Mouse (Mus musculus) heart, embryonic 14.5 days (tissue): Measurements from ENCODE around the gene Olfr918. TPM values are rescaled to one million over a fixed set of nuclear protein-coding genes. Genes with fewer than 3 reads are reported as not detected.

Experiments used
- ATAC-seq: fragments of 200-750 bp; cut with Nextera tagmentation; 2 replicates; pipeline ENCODE4 v1.8.0; 2017; ENCODE audit warnings: low read depth, moderate TSS enrichment; ENCODE audit not compliant: insufficient number of reproducible peaks, insufficient read depth, low FRiP score
- H3K27ac ChIP-seq, 2 experiments: fragments of 200-500 bp in 1 of 2; fragments of 300-500 bp in 1 of 2; sonication (generic) in 1 of 2; replicated peaks in 1 of 2; 2 replicates each; pipeline ENCODE4 v1.5.1; 2012 to 2014; ENCODE audit warnings: low read depth in 2 of 2, low read length in 2 of 2, control low read depth in 1 of 2, mild to moderate bottlenecking in 1 of 2, mixed read lengths in 1 of 2; ENCODE audit not compliant: control insufficient read depth in 1 of 2, insufficient read depth in 1 of 2
- H3K27me3 ChIP-seq: fragments of 300-500 bp; sonication (generic); 2 replicates; pipeline ENCODE4 v1.6.1; 2014; ENCODE audit warnings: mild to moderate bottlenecking, low read length, control low read depth; ENCODE audit not compliant: control insufficient read depth, insufficient read depth
- H3K36me3 ChIP-seq: fragments of 300-500 bp; sonication (generic); 2 replicates; pipeline ENCODE4 v1.6.1; 2014; ENCODE audit warnings: mild to moderate bottlenecking, control low read depth, low read length, mixed read lengths; ENCODE audit not compliant: control insufficient read depth, insufficient read depth
- H3K4me1 ChIP-seq, 2 experiments: fragments of 200-500 bp in 1 of 2; fragments of 300-500 bp in 1 of 2; sonication (generic) in 1 of 2; 2 replicates each; pipeline ENCODE4 v1.6.1; 2012 to 2014; ENCODE audit warnings: low read length in 2 of 2, control low read depth in 1 of 2, mixed read lengths in 1 of 2; ENCODE audit not compliant: control insufficient read depth in 2 of 2, insufficient read depth in 2 of 2
- H3K4me2 ChIP-seq: fragments of 300-500 bp; sonication (generic); 2 replicates; pipeline ENCODE4 v1.6.1; 2014; ENCODE audit warnings: mild to moderate bottlenecking, low read length
- H3K4me3 ChIP-seq, 2 experiments: fragments of 200-500 bp in 1 of 2; fragments of 300-500 bp in 1 of 2; sonication (generic) in 1 of 2; 2 replicates each; pipeline ENCODE4 v1.5.1; 2012 to 2014; ENCODE audit warnings: low read length in 2 of 2, mild to moderate bottlenecking in 2 of 2, control low read depth in 1 of 2, low read depth in 1 of 2, moderate library complexity in 1 of 2; ENCODE audit not compliant: control insufficient read depth in 1 of 2, insufficient read depth in 1 of 2
- H3K9ac ChIP-seq: fragments of 300-500 bp; sonication (generic); 2 replicates; pipeline ENCODE4 v1.6.1; 2014; ENCODE audit warnings: mild to moderate bottlenecking, low read length
- H3K9me3 ChIP-seq: fragments of 300-500 bp; sonication (generic); 2 replicates; pipeline ENCODE4 v1.6.1; 2016; ENCODE audit warnings: low read length, control low read depth; ENCODE audit not compliant: control insufficient read depth
- WGBS: fragments of 180-500 bp; shearing (Covaris S2); extraction: QIAGEN DNeasy Blood & Tissue Kit; methylation state at CpG from one replicate; pipeline ENCODE4 v1.1.7; 2014; 5-methylcytosine and 5-hydroxymethylcytosine counted together
- polyA plus RNA-seq: library from polyadenylated mRNA; unstranded; fragments of >200 nt; fragmentation: Nextera tagmentation; extraction: Ambion mirVana; gene quantifications from 2 replicates; pipeline ENCODE4 v1.2.1, GENCODE M21; 2014

The Olfr918 gene
- polyA plus RNA-seq, result not detected in 2 replicates

DNA sequence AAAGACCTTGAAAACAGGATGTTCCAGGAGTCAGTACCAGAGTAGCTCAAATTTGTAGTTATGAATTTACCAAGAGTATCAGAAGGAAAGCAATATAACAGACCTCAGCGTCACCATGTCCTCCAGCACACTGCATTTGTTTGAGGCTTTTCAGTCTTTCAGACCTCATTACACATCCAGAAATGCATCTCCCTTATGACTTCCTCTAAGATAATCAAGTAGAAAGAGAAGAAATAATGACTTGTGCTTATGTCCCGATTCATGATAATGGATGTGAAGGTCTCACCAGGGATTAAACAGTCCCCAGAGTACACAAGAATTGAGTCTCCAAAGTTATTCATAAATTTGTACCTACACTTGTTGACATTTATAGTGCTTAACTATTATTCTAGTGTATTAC lies at the start of gene Olfr918:
TSS of gene Olfr918 (minus strand) at position 101 of the 400 bp plus-strand sequence.
- no peak for ATAC-seq
- no peaks in the 10 kb centered on the region for H3K9me3 ChIP-seq
- no peak within 1 kb of the TSS for H3K27ac ChIP-seq
- H3K9ac ChIP-seq, result no peak within 1 kb of the TSS
- H3K4me3 ChIP-seq, result no peak within 1 kb of the TSS
- no peaks in the 10 kb centered on the region for H3K4me1 ChIP-seq
- WGBS, result 76% methylated on average over 2 of the region's 2 CpGs
- H3K27me3 ChIP-seq, result no peaks in the 10 kb centered on the region
- H3K36me3 ChIP-seq, result no peaks in the 10 kb centered on the region
- no peak within 1 kb of the TSS for H3K4me2 ChIP-seq

DNA sequence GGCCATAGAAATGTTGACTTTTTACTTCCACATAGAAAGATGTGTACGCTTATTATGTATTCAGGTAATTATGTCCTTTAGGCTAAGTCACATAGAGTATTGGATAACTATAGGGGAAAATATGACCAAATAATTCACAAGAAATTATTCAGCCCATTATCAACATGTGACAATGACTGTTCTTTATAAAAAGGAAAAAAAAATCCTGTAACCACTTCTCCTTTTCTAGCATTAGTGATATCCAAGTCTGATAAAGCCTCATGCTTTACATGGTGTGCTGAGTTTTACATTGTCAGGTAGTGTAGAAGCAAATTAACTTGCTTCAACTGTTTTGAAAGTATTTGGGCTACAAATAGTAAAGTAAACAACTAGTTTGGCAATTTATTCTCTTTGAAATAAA lies 49.6 kb upstream of the Olfr918 start:
- peaks cover 55% of the 10 kb centered on the region for H3K36me3 ChIP-seq
- no peak overlapping the region for H3K9ac ChIP-seq
- WGBS, result 90% methylated on average over 1 of the region's 1 CpGs
- H3K27ac ChIP-seq, result no peak overlapping the region
- no peaks in the 10 kb centered on the region for H3K27me3 ChIP-seq
- no peak overlapping the region for H3K4me3 ChIP-seq
- H3K4me1 ChIP-seq, result peaks cover 0 to 7% of the 10 kb centered on the region in 2 experiments; a peak in 2 of 4 replicates
- no peaks in the 10 kb centered on the region for H3K9me3 ChIP-seq
- no peak overlapping the region for H3K4me2 ChIP-seq
- no peak for ATAC-seq

DNA sequence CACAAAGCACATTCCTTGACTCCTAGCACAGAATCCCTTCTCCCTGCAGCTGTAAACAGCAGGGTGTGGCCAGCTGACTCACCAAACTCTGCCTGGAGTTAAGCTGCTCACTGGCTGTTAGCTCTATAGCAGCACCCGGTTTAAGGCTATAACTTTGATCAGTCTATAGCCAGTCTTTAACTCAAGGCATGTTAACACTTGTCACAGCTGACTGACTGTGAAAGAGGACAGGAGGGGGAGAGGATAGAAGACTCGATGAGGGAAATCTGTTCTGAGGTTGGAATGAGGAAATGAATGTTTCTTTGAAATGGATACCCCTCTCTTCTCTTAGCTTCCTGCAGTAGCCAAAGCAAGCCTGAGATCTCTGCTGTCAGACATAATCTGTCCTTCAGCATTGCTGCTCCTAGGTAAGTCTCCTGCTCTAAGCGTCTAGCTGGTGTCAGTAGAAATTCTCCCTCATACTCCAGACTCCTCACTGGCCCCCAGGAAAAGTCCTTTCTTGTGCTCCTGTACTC lies 44.6 kb upstream of the Olfr918 start:
- ATAC-seq, result 0 out of 2 replicates have a peak, but pooled peaks have one; percentile 39
- 0% methylated on average over 3 of the region's 3 CpGs for WGBS
- H3K9ac ChIP-seq, result peak overlapping the region; percentile 83
- H3K4me3 ChIP-seq, result peak overlapping the region; percentile 52 to 77
- H3K4me1 ChIP-seq, result peaks cover 0 to 10% of the 10 kb centered on the region in 2 experiments; a peak in 2 of 4 replicates
- H3K27ac ChIP-seq, result peak overlapping the region; percentile 68 to 85; a peak in 3 of 4 replicates
- peaks cover 16% of the 10 kb centered on the region for H3K36me3 ChIP-seq
- peak overlapping the region; percentile 89 for H3K4me2 ChIP-seq
- H3K9me3 ChIP-seq, result no peaks in the 10 kb centered on the region
- no peaks in the 10 kb centered on the region for H3K27me3 ChIP-seq

DNA sequence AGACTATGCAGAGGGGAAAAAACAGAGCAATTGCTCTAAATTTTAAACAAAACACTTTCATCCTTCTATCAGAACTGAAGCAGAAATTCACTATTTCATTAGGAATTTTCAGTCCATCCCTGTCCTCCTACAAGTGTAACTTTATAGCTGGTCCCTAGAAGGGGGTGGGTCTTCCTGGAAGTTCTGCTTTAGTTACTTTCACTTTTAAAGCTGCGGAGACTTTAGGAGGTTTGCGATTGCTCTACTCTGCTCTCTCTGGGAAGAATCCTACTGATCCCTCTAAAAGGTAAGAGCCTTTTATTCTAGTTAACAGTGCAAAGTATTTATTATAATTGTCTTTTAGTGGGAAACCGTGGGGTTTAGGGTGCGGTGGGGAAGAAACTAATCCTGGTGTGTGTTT lies 43.7 kb upstream of the Olfr918 start, which contains the start of gene Vwa5a:
TSS of gene Vwa5a (plus strand) at position 167 of the 400 bp plus-strand sequence.
- H3K9me3 ChIP-seq, result no peaks in the 10 kb centered on the region
- H3K4me1 ChIP-seq, result peaks cover 0 to 10% of the 10 kb centered on the region in 2 experiments; a peak in 2 of 4 replicates
- WGBS, result 4% methylated on average over 4 of the region's 4 CpGs
- H3K36me3 ChIP-seq, result peaks cover 8% of the 10 kb centered on the region
- H3K4me3 ChIP-seq, result peak within 1 kb of the TSS; percentile 52 to 77
- no peak for ATAC-seq
- peak within 1 kb of the TSS; percentile 89 for H3K4me2 ChIP-seq
- peak within 1 kb of the TSS; percentile 83 for H3K9ac ChIP-seq
- H3K27me3 ChIP-seq, result no peaks in the 10 kb centered on the region
- peak within 1 kb of the TSS; percentile 68 to 85; a peak in 3 of 4 replicates for H3K27ac ChIP-seq

DNA sequence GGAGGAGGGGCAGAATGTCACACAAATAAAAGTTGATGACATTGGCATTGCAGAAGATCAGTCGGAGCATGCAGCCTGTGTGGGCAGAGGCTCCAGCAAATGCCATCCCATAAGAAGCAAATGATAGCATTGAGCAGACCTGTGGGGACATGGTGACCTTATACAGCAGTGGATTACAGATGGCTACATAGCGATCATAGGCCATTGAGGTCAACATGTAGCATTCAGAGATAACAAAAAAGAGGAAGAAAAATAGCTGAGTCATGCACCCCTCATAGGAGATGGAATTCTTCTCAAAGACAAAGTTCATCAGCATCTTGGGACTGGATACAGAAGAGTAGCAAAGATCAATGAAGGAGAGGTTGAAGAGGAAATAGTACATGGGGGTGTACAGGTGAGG lies 1.5 kb downstream of the Olfr918 start:
- H3K4me1 ChIP-seq, result no peaks in the 10 kb centered on the region
- no peak overlapping the region for H3K4me3 ChIP-seq
- no peaks in the 10 kb centered on the region for H3K27me3 ChIP-seq
- H3K9ac ChIP-seq, result no peak overlapping the region
- H3K9me3 ChIP-seq, result no peaks in the 10 kb centered on the region
- no peaks in the 10 kb centered on the region for H3K36me3 ChIP-seq
- H3K27ac ChIP-seq, result no peak overlapping the region
- no peak overlapping the region for H3K4me2 ChIP-seq
- WGBS, result 74% methylated on average over 2 of the region's 2 CpGs
- ATAC-seq, result no peak

DNA sequence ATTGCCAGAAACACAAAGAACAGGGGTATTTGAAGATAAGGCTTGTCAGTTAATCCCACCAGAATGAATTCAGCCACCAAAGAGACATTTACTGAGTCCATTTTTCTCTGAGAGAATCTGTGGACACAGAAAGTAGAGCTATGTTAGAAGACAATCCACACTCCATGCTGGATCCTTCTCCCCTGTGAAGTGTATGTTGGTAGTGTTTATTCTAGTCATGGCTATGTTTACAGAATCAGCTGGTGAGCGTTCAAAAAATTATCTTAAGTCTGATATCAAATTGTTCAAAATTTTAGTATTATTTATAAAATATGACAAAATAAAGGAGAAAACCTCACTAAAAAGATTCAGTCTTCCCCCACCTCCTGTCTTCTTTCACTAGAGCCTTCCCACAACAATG lies 8.7 kb downstream of the Olfr918 start, which contains the start of gene Olfr917:
TSS of gene Olfr917 (minus strand) at position 101 of the 400 bp plus-strand sequence.
- Histone ChIP-seq H3K27ac (no peak within 1 kb of the TSS), H3K9ac (no peak within 1 kb of the TSS), H3K9me3 (no peaks in the 10 kb centered on the region), H3K4me1 (no peaks in the 10 kb centered on the region), H3K27me3 (no peaks in the 10 kb centered on the region), H3K4me2 (no peak within 1 kb of the TSS), H3K4me3 (no peak within 1 kb of the TSS), H3K36me3 (no peaks in the 10 kb centered on the region)
- WGBS, result 82% methylated on average over 1 of the region's 1 CpGs
- ATAC-seq, result no peak

DNA sequence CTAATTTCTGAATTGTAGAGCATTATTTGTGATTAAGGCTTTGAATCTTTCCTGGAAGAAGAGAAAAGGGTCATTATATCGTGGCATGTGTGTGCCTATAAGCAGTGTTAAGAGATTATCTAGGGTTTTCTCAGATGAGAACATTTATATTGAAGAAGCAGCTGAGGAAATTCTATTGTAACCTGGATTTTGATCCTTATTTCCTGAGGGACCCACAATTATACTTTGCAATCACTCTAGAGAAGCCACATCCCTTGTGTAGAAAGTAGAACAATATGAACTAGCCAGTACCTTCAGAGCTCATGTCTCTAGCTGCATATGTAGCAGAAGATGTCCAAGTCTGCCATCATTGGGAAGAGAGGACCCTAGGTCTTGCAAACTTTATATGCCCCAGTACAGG lies 14.6 kb downstream of the Olfr918 start, which contains the start of gene Olfr916:
TSS of gene Olfr916 (minus strand) at position 101 of the 400 bp plus-strand sequence.
- Histone ChIP-seq H3K36me3 (no peaks in the 10 kb centered on the region), H3K4me2 (no peak within 1 kb of the TSS), H3K27ac (no peak within 1 kb of the TSS), H3K4me1 (no peaks in the 10 kb centered on the region), H3K27me3 (no peaks in the 10 kb centered on the region), H3K9me3 (no peaks in the 10 kb centered on the region), H3K9ac (no peak within 1 kb of the TSS), H3K4me3 (no peak within 1 kb of the TSS)
- 60% methylated on average over 1 of the region's 1 CpGs for WGBS
- no peak for ATAC-seq

DNA sequence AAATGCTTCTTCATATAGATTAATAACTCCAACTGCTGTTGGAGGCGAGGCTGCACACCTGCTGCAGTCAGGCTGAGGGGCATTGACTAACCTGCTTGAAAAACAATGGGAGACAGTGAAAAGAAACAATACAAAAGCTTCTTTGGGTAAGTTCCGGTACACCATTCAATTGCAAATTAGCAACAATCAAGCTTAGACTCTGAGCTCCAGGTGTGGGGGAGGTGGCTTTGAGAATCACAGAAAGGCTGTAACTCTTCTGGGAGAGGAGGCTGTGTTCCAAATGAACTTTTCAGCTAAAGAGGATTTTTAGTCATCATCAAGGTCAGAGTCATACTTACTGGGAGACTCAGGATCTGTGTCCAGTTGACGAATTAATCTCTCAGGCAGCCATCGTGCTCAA lies 42.0 kb downstream of the Olfr918 start:
- no peak overlapping the region for H3K9ac ChIP-seq
- no peak overlapping the region for H3K27ac ChIP-seq
- no peaks in the 10 kb centered on the region for H3K27me3 ChIP-seq
- no peak overlapping the region for H3K4me2 ChIP-seq
- peaks cover 3% of the 10 kb centered on the region; the same call in 1 of the 2 replicates for H3K9me3 ChIP-seq
- 80% methylated on average over 4 of the region's 4 CpGs for WGBS
- H3K36me3 ChIP-seq, result no peaks in the 10 kb centered on the region
- H3K4me3 ChIP-seq, result no peak overlapping the region
- no peak for ATAC-seq
- no peaks in the 10 kb centered on the region for H3K4me1 ChIP-seq
